Mouse (Mus musculus) lung, embryonic 14.5 days (tissue): ENCODE data around the gene Sema6d. TPM values are rescaled to one million over a fixed set of nuclear protein-coding genes. Genes with fewer than 3 reads are reported as not detected.

Experiments
- ATAC-seq: fragments of 200-750 bp; cut with Nextera tagmentation; 2 replicates; pipeline ENCODE4 v1.8.0; 2017; ENCODE audit warnings: mild to moderate bottlenecking, moderate TSS enrichment, moderate library complexity; ENCODE audit not compliant: insufficient read depth
- DNase-seq: peaks from one replicate; pipeline ENCODE4 v3.0.0-alpha.2; 2015
- H3K27ac ChIP-seq: fragments of 300-500 bp; sonication (generic); 2 replicates; pipeline ENCODE4 v1.5.1; 2014; ENCODE audit warnings: low read depth, mild to moderate bottlenecking, moderate library complexity
- H3K27me3 ChIP-seq: fragments of 300-500 bp; sonication (generic); 2 replicates; pipeline ENCODE4 v1.6.1; 2014; ENCODE audit warnings: low read length, control low read depth; ENCODE audit not compliant: insufficient read depth
- H3K36me3 ChIP-seq: fragments of 300-500 bp; sonication (generic); 2 replicates; pipeline ENCODE4 v1.6.1; 2014; ENCODE audit warnings: control low read depth; ENCODE audit not compliant: insufficient read depth
- H3K4me1 ChIP-seq: fragments of 300-500 bp; sonication (generic); 2 replicates; pipeline ENCODE4 v1.6.1; 2014; ENCODE audit warnings: antibody characterized with exemption, control low read depth; ENCODE audit not compliant: insufficient read depth
- H3K4me2 ChIP-seq: fragments of 300-500 bp; sonication (generic); 2 replicates; pipeline ENCODE4 v1.6.1; 2014; ENCODE audit warnings: mild to moderate bottlenecking
- H3K4me3 ChIP-seq: fragments of 300-500 bp; sonication (generic); 2 replicates; pipeline ENCODE4 v1.5.1; 2014; ENCODE audit warnings: low read depth, low read length
- H3K9ac ChIP-seq: fragments of 300-500 bp; sonication (generic); 2 replicates; pipeline ENCODE4 v1.6.1; 2014
- H3K9me3 ChIP-seq: fragments of 300-500 bp; sonication (generic); 2 replicates; pipeline ENCODE4 v1.6.1; 2016; ENCODE audit warnings: low read depth, low read length, control low read depth
- CTCF ChIP-seq: IDR thresholded peaks from 2 replicates; pipeline ENCODE4 v1.5.1; 2016; ENCODE audit warnings: antibody characterized with exemption, low read depth
- WGBS: fragments of 180-500 bp; shearing (Covaris S2); extraction: QIAGEN DNeasy Blood & Tissue Kit; methylation state at CpG from one replicate; pipeline ENCODE4 v1.1.7; 2014; 5-methylcytosine and 5-hydroxymethylcytosine counted together
- polyA plus RNA-seq: library from polyadenylated mRNA; unstranded; fragments of >200 nt; fragmentation: Nextera tagmentation; extraction: Ambion mirVana; gene quantifications from 2 replicates; pipeline ENCODE4 v1.2.1, GENCODE M21; 2014

Sema6d gene
- polyA plus RNA-seq: 24.4 and 26.7 TPM in 2 replicates

GRCm38 (mm10) chr2:124089813-124090230 is at the start of gene Sema6d:
Sema6d (plus strand) TSS chr2:124089969.
- H3K9me3 ChIP-seq: no peaks in the 10 kb centered on the region
- ATAC-seq (peak; percentile 79), DNase-seq (peak; percentile 32)
- H3K9ac ChIP-seq: peak within 1 kb of the TSS; percentile 46
- H3K36me3 ChIP-seq: no peaks in the 10 kb centered on the region
- H3K4me2 ChIP-seq: peak within 1 kb of the TSS; percentile 100
- H3K27ac ChIP-seq: no peak within 1 kb of the TSS
- 2% methylated on average over 29 of the region's 29 CpGs for WGBS
- peaks cover 28% of the 10 kb centered on the region for H3K27me3 ChIP-seq
- H3K4me3 ChIP-seq: peak within 1 kb of the TSS; percentile 50
- no peaks in the 10 kb centered on the region for H3K4me1 ChIP-seq
- no peak for TF ChIP-seq CTCF

- H3K36me3 ChIP-seq: no peaks in the 10 kb centered on the region
- peak; percentile 88 for ATAC-seq
- no peak overlapping the region for H3K9ac ChIP-seq
- no peak overlapping the region for H3K4me3 ChIP-seq
- H3K4me1 ChIP-seq: no peaks in the 10 kb centered on the region; the same call in 1 of the 2 replicates
- WGBS: 25% methylated on average over 3 of the region's 3 CpGs
- no peaks in the 10 kb centered on the region for H3K27me3 ChIP-seq
- H3K4me2 ChIP-seq: no peak overlapping the region
- H3K9me3 ChIP-seq: no peaks in the 10 kb centered on the region
- no peak overlapping the region for H3K27ac ChIP-seq
- peak; percentile 77 for DNase-seq
- TF ChIP-seq CTCF: no peak
Observed at GRCm38 (mm10) chr2:124059910-124060309, 29.9 kb upstream of the Sema6d start.

- Histone ChIP-seq H3K4me1 (no peaks in the 10 kb centered on the region), H3K36me3 (no peaks in the 10 kb centered on the region), H3K9me3 (no peaks in the 10 kb centered on the region), H3K4me3 (no peak overlapping the region), H3K27ac (no peak overlapping the region), H3K9ac (no peak overlapping the region), H3K27me3 (no peaks in the 10 kb centered on the region), H3K4me2 (no peak overlapping the region)
- TF ChIP-seq CTCF: no peak
- 83% methylated on average over 4 of the region's 4 CpGs for WGBS
- DNase-seq (no peak), ATAC-seq (no peak)
Observed at GRCm38 (mm10) chr2:124068380-124068779, 21.4 kb upstream of the Sema6d start.

- DNase-seq: no peak
- Histone ChIP-seq H3K27me3 (no peaks in the 10 kb centered on the region), H3K9ac (no peak overlapping the region), H3K27ac (no peak overlapping the region), H3K4me3 (no peak overlapping the region), H3K4me2 (no peak overlapping the region), H3K36me3 (no peaks in the 10 kb centered on the region), H3K9me3 (no peaks in the 10 kb centered on the region), H3K4me1 (no peaks in the 10 kb centered on the region)
- TF ChIP-seq CTCF: no peak
- no peak for ATAC-seq
- 48% methylated on average over 2 of the region's 2 CpGs for WGBS
Observed at GRCm38 (mm10) chr2:124070664-124071063, 19.1 kb upstream of the Sema6d start.

GRCm38 (mm10) chr2:124071380-124071779 is 18.4 kb upstream of the Sema6d start:
- Histone ChIP-seq H3K36me3 (no peaks in the 10 kb centered on the region), H3K4me2 (no peak overlapping the region), H3K27me3 (no peaks in the 10 kb centered on the region), H3K27ac (no peak overlapping the region), H3K4me3 (no peak overlapping the region), H3K9ac (no peak overlapping the region), H3K4me1 (no peaks in the 10 kb centered on the region), H3K9me3 (no peaks in the 10 kb centered on the region)
- WGBS: 1% methylated on average over 2 of the region's 2 CpGs
- no peak for DNase-seq
- ATAC-seq: no peak
- TF ChIP-seq CTCF: no peak

GRCm38 (mm10) chr2:124090231-124091141 is 717 bp downstream of the Sema6d start:
- Histone ChIP-seq H3K36me3 (no peaks in the 10 kb centered on the region), H3K4me3 (peak overlapping the region; percentile 50), H3K4me2 (peak overlapping the region; percentile 100), H3K9ac (peak overlapping the region; percentile 46), H3K4me1 (no peaks in the 10 kb centered on the region), H3K27me3 (peaks cover 28% of the 10 kb centered on the region), H3K9me3 (no peaks in the 10 kb centered on the region), H3K27ac (no peak overlapping the region)
- peak; percentile 38 for DNase-seq
- no peak for TF ChIP-seq CTCF
- ATAC-seq: peak; percentile 68
- under 1% methylated on average over 49 of the region's 49 CpGs for WGBS

GRCm38 (mm10) chr2:124099697-124100096 is 9.9 kb downstream of the Sema6d start:
- peak; percentile 39 for TF ChIP-seq CTCF
- no peak overlapping the region for H3K9ac ChIP-seq
- H3K27me3 ChIP-seq: no peaks in the 10 kb centered on the region
- H3K4me1 ChIP-seq: no peaks in the 10 kb centered on the region
- H3K36me3 ChIP-seq: no peaks in the 10 kb centered on the region
- no peak overlapping the region for H3K27ac ChIP-seq
- ATAC-seq (no peak), DNase-seq (peak; percentile 18)
- no peaks in the 10 kb centered on the region for H3K9me3 ChIP-seq
- H3K4me2 ChIP-seq: no peak overlapping the region
- WGBS: 41% methylated on average over 1 of the region's 1 CpGs
- no peak overlapping the region for H3K4me3 ChIP-seq
